Mouse (Mus musculus) stomach, postnatal 0 days (tissue): Measurements from ENCODE around the gene Cep63.
A peak's percentile ranks its signal among the peaks of the same experiment; 100 is the strongest.

ENCODE experiments used
- CTCF ChIP-seq: IDR thresholded peaks from 2 replicates; pipeline ENCODE4 v1.5.1; 2016; ENCODE audit warnings: antibody characterized with exemption, low read depth, mild to moderate bottlenecking, moderate library complexity
- EP300 ChIP-seq: optimal IDR thresholded peaks from 2 replicates; pipeline ENCODE3; 2016; ENCODE audit warnings: antibody characterized with exemption

DNA sequence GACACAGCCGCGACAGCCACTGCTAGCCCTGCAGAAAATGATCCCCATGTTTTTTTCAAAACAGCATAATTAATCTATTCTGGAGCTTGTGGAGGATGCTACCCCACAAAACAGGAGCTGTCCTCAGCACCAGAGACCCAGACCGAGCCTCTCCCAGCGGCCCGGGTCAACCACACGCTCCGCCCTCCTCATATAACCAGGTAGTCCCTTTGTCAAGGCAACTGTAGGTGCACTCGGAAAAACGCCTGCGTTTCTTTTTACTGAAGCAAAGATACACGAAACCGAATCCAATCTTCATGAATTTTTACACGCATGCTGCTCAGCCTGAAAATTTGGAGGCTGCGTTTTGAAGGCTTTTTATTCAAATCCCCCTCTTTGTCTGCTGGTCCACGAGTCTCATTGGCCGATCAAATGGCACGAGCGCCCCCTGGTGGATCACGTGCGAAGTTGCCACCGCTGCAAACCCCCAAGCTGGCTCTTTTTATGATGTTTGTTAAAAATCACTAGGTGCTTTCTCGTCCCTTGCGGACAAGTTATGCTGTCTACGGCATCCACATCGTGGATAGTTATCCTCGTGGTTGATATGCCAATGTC, 81.5 kb downstream of the Cep63 start:
- TF ChIP-seq CTCF (peak; percentile 89), EP300 (no peak)
